Mouse (Mus musculus) adrenal gland, postnatal 36 days (tissue): ENCODE measurements around the gene Ankrd23. TPM values are rescaled to one million over a fixed set of nuclear protein-coding genes. Genes with fewer than 3 reads are reported as not detected.

Experiments
- DNase-seq, 2 experiments: peaks; one replicate each; pipeline ENCODE4 v3.0.0; 2021; ENCODE audit warnings: mixed read lengths in 1 of 2
- total RNA-seq, 2 experiments: library from RNA; stranded (reverse); gene quantifications; 2 replicates each; pipeline ENCODE4 v1.2.3; 2021

The Ankrd23 gene
- total RNA-seq, 2 experiments from 2014 or later: 6.4 to 8.1 TPM

DNA sequence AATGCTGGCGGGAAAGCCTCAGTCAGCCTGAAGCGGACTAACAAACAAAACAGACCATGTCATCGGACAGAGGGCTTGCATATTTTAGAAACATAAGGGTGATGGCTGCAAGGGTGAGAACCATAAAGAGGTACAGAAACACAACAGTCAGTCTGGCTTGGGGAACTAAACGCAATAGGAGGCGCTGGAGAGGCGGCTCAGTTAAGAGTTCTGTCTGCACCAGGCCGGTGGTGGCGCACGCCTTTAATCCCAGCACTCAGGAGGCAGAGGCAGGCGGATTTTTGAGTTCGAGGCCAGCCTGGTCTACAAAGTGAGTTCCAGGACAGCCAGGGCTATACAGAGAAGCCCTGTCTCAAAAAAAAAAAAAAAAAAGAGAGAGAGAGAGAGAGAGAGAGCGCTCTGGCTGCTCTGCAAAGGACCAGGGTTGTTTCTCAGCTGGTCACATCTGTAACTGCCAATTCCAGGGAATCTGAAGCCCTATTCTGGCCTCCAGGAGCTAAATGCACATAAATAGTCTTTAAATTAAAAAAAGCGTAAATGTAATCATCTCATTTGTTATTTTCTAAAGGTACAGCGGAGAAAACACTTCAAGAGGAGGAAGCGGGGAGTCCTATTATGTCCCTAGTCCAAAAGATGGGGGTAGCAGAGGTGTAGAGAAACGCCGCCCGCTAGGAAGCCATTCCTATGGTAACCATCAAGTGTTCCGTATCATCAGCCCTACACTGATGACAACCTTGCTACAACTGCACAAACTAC is 9.3 kb upstream of the Ankrd23 start:
- DNase-seq: peak; percentile 52 to 59

DNA sequence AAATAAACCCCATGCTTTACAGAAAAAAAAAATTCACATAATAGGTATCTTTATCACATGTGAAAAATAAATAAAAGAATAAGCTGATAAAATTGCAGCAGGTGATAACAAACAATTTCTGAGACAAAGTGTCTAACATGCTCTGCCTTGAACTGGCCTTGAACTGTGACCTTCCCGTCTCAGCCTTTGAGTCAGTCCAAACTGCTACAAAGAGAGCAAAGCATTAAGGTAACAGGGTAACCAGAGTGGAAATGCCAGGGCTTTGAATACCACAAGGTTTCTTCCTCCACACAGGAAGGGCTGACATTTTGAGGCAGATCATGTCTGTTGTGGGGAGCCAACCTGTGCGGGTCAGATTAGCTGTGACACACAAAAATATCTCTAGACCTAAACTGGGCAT is 8.7 kb upstream of the Ankrd23 start:
- peak; percentile 46 to 51 for DNase-seq

DNA sequence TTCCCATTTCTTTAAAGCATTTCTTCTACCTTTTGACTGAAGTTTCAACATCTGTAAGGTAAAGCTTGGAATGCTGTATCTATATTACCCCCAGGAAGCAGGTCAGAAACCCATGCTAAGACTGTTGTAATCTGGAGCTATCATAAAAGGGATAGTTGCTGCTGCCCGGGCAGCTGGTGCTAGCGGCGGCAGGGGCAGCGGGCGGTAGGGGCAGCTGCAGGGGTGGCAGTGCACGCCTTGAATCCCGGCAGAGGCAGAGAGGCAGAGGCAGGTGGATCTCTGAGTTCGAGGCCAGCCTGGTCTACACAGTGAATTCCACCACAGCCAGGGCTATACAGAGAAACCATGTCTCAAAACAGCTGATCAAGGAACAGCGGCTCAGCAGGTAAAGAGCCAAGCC is 6.2 kb upstream of the Ankrd23 start:
- DNase-seq: no peak

DNA sequence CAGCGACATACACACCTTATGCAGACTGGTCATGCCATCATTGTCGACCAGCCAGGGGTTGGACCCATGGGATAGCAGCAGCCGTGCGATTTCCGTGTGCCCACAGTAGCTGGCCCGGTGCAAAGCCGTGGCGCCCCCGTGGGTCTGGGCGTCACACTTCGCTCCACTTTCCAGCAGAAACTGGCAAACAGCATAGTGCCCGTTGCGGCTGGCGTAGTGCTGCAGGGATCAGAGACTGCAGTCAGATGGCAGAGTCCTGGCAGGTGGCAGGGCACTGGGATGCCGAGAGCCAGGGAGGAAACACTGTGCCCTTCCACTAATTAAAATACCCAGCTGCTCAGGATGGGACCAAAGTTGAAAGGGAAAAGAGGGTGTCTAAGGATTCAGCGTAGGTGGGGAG is 5.2 kb upstream of the Ankrd23 start:
- no peak for DNase-seq

DNA sequence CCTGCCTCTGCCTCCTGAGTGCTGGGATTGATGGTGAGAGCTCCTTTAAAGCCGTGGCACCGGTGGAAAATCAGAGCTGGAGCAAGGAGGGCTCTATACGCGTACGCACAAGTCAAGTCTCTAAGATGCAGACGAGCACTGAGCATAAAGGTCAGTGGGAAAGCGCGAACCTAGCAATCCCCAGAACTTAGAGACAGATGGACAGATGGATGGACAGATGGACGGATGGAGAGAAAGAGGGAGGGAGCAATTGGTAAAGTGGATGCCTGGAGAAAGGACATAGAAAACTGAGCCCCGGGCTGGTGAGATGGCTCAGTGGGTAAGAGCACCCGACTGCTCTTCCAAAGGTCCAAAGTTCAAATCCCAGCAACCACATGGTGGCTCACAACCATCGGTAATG is 4.1 kb upstream of the Ankrd23 start:
- DNase-seq: no peak

DNA sequence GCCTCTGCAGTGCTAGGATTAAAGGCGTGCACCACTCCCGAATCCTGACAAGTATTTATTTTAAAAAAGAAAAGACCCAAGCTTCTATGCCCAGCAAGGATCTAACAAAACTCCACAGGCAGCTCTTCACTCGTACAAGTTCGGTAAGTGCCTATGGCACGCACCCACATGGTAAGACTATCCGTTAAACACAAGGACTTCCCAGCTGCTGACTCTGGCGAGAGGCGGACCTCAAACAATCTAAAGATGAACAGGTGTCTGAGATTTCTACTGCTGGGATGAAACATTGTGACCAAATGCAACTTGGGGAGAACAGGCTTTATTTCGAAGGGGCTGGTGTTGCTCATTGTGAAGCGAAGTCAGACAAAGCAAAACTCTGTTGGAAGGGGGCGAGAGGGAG is 3.4 kb upstream of the Ankrd23 start:
- no peak for DNase-seq

DNA sequence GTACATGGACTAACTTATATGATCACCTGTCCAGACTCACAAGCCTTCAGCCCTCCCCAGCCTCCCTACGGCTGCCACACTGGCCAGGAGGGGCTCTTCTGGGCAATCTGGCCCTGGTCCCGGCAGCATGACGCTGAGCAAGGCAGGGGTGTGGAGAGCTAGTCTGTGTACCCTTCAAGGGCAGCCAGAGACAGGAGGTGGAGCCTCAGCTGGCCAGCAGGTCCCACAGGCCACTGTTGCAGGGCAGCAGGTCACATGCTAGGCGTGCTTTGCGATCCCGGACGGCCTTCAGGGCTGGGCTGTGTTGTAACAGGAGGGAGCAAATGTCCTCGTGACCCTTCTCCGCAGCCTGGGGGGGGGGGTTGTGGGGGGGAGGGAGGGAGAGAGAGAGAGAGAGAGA is 2.5 kb upstream of the Ankrd23 start, which contains the start of gene Gm42417:
Gene Gm42417 (minus strand): TSS at position 244 of the 400 bp plus-strand sequence.
- peak; percentile 94 for DNase-seq

DNA sequence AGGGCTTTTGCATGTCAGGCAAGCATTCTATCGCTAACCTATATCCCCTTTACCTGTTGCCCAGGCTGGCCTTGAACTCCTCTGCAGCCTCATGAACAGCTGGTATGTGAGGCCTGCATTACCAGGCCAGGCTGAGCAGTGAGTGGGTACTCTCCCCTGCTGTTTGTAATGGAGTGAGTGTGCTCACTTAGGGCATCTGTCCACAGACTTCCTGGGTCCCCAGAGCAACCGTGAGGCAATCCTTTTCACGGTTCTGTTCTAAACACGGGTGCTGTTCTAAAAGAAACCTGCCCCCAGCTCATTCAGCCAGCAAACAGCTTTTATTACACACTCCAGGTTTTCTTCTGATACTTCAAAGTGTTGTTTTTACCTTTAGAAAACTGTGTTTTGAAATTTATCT is 2.0 kb upstream of the Ankrd23 start:
- DNase-seq: no peak

DNA sequence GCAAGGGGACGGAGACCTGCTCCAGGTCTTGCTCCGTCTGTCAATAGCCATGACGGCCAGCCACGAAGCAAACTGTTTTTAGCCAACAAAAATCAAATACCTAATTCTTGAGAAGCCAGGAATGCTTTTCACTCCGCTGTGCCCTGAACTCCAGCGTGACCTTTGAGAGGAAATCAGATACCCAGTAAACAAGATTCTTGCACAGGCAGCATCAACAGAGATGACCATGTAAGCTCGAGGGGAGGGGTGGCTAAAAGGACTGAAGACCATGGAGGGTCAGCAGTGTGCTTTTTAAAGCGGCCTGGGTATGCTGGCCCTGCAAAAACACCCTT is 320 bp downstream of the Ankrd23 start:
- DNase-seq: no peak

DNA sequence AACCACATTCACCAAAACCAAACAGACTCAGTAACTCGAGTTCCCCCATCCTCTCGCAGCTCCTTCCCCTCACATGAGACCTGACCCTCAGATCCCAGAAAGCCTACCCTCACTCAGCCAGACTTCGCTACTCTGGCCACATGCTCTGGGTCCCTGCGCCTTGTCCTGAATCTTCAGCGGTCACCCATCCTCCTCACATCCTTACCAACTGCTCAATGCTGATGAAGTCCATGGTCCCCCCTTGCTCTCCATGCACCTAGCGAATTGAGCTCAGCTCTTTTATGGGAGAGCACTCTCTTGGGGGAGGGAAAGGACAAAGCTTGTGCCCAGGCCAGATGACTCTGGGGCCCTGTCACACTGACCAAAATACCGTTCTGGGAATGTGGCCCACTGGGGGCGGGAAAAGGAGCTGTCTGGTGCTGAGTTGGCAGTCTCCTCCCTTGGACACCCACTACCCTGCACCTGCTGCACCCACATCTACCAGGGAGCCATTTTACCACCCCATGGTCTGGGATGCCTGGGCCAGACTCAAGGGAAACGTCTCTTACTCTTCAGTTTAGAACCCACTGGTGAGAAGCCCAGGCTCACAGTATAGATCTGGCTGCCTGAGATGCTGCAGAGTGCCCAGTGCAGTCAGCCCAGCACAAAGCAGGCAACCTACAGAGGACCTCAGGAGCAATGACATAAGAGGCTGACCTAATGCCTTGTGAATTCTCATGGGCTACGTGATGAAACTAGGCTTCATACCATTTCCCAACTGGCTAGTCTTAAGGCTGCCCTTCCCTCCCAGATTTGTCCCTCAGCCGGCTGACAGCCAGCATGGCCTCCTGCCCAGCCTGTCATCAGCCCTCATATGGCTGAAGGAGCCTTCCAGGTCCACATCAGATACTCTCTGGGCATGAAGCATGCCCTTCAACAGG is 946 bp downstream of the Ankrd23 start:
- DNase-seq: peak; percentile 65 to 73

DNA sequence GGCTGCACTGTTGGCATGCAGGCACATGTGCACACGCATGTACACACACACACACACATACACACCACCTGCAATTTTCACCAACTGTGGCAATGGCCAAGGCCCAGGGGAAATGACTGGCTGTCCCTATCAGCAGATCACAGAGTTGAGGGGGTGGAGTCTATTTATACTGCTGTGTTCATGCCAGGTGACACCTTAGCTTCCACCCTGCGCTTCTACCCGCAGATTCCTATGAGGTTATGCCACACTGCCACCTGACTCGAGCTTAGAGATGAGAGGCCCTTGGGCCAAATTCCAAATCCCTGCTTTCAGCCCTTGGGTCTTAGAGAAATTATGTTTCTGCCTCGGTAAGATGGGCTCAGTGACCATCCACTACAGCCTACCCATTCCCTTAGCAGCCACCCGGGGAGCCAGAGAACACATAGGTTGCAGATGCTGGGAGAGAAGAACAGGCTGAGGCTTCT is 2.1 kb downstream of the Ankrd23 start:
- DNase-seq: no peak

DNA sequence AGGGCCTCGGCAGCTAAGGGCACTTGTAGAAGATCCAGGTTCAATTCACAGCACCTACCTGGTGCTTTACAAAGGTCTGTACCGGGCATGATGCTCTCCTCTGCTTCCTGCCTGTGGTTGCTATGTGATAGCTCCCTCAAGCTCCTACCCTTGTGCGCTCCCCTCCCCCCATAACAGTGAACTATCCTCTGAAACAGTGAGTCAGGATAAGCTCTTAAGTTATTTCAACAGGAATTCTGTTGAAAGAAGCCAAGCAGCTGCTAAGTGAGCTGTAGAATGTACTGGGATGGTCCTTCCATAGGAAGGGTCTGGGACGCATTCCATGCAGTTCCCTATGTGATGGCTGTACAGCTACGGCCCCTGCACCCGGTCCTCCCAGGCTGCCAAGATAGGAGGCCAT is 3.1 kb downstream of the Ankrd23 start:
- no peak for DNase-seq

DNA sequence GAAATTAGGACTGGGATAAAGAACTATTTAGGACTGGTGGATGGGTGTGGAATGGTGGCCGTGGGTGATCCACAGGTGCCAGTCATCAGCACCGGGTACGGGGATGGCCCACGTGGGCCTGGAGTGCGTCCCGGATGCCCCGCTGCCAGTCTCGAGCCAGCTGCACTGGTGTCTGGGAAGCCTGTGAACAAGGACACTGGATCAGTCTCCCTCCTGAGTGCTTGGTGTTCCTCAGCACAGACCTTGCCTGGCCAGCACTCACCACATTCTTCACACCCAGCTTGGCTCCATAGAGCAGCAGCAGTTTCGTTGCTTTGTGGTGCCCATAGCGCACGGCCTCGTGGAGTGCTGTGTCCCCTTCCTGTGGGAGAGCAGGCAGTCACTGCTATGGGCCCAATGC is 5.2 kb downstream of the Ankrd23 start:
- no peak for DNase-seq

DNA sequence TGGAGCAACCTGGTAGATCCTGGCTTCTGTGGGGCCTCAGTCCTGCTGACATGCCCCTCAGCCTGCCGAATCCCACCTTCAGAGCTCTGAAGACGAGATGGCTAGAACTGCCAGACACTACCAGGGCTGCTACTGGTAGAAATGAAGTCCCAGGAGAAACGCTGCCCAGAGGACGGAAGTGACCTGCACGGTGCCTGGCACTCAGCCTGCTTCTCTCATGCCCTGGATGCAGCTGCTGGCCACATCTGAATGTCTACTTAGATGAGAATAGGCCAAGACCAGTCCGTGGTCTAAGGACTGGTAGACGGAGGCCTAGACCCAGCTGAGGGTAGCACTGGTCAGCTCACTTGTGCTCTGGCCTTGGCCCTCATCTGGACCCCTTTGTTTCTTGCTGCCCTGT is 5.7 kb downstream of the Ankrd23 start:
- DNase-seq: no peak

DNA sequence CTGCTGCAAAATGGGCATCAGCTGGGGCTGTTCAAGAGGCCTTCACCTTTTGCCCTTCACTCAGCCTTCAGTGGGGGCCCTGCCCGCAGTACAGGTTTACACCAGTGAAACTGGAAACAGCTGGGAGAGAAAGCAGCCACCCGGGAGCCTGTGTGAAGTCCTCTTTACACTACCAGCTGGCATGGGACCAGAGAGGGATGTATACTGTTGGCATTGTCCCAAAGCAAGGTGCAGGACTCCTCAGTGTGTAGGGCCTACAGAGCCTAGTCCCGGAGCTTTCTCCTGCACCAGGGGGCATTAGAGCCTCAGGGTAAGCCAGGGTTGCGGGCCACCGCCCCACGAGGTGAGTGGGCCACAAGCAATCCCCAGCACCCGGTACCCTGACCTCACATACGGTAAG is 6.2 kb downstream of the Ankrd23 start:
- DNase-seq: no peak

DNA sequence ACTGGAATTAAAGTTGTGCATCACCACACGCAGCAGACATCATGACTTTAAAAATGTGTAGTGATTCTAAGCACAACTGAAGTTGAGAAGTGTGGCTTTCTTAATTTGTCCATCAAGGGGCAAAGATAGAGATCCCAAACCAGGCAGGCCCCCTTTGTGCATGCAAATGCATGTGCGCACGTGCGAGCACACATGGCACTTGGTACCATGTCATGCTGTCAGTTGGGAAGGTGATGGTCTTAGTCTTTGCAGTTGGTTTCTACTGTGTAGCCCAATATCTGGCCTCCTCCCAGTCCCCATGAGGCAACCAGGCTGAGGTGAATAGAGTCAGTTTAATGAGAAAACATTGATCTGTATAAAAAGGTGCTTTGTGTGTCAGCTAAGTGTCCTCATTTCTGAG is 6.8 kb downstream of the Ankrd23 start:
- DNase-seq: no peak

DNA sequence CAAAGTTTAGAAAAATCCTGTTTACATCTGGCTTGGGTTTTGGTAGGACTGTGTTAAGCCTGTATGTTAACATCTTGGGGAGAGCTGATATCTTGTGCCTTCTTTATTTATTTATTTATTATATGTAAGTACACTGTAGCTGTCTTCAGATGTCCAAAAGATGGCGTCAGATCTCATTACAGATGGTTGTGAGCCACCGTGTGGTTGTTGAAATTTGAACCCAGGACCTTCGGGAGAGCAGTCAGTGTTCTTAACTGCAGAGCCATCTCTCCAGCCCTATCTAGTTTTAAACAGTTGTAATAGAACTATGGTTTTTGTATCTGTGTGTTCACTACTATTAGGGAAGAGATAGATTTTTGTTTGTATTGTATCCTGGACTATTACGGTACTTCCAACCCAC is 7.4 kb downstream of the Ankrd23 start:
- no peak for DNase-seq

DNA sequence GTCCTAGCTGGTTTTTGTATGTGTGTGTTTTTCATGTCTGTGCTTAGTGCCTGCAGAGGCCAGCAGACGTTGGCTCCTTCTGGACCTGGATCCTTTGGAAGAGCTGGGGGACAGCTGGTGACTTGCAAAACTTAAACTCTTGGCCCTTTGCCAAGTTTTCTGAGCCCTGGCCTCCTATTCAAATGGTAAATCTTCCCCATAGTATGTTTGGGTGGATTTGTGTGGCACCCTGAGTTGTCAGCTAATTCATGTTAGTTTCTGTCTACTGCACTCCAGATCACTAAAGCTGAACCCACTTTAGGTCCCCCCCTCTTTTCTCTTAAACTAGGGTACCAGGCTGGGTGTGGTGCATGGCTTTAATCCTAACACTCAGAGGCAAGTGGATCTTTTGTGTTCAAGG is 8.3 kb downstream of the Ankrd23 start:
- DNase-seq: no peak

DNA sequence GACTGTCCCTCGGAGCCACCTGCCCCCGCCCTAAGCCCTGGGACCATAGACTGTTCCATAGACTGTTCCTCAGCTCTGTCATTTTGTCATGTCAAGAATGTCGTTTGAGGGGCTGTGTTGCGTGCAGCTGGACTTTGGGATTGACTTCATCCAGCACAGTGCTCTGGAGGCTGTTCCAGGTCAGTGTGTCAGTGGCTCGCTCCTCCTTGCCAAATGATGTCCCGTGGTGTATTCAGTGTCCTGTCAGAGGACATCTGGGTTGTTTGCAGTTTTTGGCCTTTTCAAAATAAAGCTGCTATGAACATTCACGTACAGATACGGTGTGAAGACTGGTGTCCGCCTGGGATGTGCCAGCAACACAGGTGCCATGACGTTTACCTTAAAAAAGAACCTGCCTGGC is 9.8 kb downstream of the Ankrd23 start:
- no peak for DNase-seq

DNA sequence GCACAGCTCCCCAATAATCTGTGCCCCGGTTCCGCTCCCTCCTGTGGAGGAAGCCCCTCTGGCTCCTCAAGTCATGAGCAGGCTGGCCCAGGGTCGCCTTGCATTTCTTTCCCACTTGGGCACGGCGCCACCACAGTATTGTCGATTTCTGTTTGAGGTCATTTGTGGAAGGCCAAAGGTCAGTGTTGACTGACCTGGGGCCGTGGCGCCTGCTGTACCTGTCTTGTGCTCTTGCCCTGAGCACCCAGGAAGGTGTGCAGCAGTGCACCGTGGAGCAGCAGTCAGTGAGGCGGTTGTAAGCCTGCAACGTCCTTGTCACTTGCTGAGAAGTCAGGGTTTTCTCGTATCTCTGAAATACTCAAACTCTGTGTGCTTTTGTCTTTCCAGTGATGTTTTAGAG is 10.9 kb downstream of the Ankrd23 start:
- no peak for DNase-seq

DNA sequence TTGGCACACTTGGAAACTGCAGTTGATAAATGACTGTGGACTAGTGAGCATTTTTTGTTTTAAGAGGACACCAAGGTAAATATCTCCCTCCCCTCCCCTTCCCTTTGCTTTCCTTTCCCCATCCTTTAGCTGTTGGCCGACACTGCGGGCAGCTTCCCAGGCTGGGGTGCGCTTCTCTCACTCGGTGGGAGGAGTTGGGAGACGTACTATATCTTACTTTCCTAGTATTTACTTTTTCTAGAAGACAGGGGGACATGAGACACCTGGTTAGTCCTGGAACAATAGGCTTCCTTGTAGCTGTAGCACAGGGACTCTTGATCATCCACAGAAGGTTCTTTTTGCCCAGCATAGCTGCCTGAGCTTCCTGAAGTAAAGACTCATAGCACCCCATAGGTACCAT is 12.6 kb downstream of the Ankrd23 start:
- DNase-seq: no peak

DNA sequence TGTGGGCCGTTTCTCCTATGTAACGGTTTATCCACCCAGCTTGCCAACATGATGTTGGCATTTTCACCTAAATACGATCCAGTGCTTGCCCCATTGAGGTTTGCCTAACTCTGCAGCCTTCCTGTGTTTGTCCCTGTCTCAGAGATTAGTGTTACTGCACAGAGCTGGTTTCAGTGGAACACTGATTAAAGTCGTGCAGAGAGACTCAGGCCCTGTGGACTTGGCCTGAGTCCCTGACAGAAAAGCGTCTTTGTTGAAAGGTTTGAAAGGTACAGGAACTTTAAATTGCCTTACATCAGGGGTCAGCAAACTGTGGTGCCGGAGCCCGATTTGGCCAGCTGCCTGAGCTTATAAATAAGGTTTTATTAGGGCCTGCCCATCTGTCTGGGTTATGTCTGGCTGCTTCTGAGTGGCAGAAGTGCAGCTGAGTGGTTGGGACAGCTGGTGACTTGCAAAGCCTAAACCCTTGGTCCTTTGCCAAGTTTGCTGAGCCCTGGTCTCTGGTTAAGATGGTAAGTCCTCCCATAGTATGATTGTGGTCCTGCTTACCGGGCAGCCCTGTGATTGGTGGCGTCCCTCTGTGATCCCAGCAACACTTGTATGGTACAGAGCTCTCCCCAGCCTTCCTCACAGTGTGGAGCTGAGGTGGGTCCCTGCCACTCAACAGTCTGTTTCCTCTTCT is 13.2 kb downstream of the Ankrd23 start:
- DNase-seq: no peak

DNA sequence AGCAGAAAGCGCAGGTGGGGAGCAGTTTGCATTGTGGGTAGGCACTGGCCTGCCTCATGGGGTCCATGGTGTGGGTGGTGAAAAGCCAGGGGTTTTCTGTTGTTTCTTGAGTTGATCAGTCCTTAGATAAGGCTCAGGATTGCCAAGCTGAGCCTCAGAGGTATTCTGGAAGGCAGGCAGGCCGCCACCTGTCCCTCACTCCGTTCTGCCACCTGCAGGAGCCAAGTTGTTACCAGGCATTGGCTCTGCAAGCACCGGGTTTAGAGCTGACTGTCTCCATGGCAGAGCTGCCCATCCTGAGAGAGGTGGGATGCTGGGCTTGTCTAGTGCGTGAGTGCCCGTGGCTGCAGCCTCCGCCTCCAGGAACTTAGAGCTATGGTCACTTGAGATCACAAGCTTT is 14.5 kb downstream of the Ankrd23 start:
- no peak for DNase-seq
